Mouse (Mus musculus) ovary, postnatal 10 days (tissue): ENCODE data around the gene Bcar3.

Experiments
- DNase-seq: peaks from one replicate; pipeline ENCODE4 v3.0.0; 2022; ENCODE audit warnings: low spot score

Gene Bcar3

DNA sequence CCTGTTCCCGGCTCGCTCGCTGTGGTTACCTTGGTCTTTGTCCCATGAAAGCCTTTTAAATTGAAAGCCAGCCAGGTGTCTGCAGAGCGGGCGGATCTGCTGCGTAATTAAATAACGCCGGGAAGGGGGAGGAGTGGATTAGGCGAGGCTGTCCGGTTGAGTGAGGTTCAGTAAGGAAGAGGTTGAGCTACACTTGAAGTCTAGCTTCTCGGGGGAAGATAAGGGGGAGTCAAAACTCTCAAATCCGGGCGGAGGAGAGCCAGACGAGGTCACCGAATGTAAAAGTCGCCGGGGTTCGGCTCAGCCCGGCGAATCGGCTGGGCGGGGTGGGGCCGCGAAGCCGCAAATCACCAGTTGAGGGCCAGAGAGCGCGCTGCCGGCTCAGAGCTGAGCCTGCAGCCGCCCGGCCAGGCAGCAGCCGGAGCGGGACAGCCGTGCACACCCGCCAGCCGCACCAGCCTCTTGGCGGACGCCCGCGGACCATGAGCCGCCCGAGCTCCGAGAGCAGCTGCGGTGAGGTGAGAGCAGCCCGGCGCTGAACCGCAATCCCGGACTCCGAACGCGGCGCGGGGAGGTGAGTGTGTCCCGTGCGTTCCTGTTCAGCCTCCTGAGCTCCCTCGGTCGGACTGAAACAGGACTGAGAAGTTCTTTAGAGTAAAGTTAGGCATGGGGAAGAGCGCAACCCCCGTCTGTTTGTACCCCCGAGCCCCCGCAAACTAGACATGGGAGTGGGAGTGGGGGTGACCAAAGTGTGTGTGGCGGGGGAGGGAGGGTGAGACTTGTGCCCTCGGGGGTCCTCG is 125.9 kb downstream of the Bcar3 start:
- DNase-seq: peak; percentile 56

- no peak for DNase-seq
Measured at GRCm38 (mm10) chr3:122420410-122420774, 126.5 kb downstream of the Bcar3 start.

DNA sequence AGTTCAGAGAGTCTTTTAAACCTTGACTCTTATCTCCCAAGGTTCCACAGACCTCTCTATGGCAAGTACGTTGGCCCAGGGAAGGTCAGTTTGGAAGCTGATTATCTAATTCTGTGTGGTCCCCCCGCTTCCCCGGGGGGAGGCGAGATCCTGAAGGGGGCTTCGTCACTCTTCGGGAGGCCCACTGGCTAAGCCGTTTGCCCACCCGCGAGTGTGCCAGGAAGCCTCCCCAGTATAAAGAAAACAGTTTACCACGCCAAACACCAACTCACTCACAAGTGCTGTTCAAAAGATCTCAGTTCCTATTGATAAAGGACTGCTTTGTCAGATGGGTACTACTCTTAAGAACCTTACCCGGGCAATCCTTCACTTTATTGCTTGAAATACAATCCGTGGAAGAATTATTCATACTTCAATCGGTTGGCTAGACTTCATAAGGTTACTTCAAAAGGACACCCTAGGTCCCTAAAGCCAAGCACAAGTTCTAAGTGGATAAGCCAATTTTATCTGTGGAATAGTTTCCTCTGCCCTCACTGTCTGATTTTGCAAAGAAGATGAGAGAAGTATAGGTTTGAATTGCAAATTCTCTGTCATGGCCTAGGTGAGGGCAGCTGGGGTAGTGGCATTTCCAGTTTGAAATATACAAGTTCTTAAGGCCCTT is 127.2 kb downstream of the Bcar3 start:
- no peak for DNase-seq

- no peak for DNase-seq
Measured at GRCm38 (mm10) chr3:122421802-122422201, 127.9 kb downstream of the Bcar3 start.

DNA sequence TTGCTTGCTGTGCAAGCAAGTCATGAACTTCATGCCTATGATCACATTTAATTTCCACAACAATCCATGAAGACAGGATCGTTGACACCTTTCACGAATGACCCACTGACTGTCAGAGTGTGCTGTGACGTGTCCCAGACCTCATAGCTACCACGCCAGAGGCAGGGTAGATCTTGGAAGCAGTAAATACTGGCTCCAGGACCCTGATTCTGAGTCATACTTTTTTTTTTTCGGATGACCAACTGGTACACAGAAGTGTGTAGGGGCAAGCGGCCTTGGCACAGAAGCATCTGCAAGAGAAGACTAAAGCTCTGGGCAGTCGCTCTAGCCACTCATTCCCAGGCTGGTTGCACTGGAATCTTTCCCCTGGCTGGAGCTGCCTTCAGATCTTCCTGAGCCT is 128.3 kb downstream of the Bcar3 start:
- DNase-seq: no peak

DNA sequence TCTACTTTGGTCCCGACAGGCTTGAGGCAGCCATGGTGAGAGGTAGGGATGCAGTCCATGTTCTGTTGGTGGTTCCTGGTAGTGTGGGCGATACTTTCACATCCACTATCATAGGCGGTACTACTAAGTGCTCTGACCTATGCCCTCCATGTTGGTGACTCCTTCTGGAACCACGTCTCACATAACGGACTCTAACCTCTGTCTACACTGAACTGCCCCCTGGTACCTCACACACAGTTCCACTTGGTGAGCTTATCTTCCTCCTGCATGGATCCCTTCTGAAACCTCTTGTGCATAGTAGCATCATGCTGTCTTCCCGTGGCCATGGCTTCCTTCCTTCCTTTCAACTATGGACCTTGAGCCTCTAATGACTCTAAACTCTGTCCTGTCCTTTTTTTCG is 129.7 kb downstream of the Bcar3 start:
- DNase-seq: no peak

DNA sequence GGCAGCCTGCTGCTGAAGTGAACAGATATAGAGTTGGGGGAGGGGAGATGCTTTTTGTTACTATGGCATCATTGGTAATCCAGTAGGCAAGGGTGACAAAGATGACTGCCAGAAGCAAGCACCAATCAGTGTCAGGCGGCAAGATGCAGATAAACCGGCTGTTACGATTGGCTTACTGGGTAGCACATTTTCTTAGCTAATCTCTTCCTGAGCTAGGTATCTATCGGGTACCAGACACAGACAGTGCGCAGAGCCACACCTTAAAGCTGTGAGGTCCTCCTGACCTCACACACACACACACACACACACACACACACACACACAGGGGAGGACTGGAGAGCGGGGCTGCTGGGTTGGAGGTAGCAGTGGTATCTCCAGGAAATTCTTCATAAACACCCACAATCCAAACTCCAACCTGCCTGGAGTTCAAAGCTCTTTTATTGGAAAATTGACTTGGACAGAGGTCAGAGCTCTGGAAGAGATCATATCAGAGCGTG is 134.4 kb downstream of the Bcar3 start:
- DNase-seq: no peak

- no peak for DNase-seq
Measured at GRCm38 (mm10) chr3:122430780-122431497, 137.0 kb downstream of the Bcar3 start.

- DNase-seq: no peak
Measured at GRCm38 (mm10) chr3:122432811-122433406, 139.0 kb downstream of the Bcar3 start.

GRCm38 (mm10) chr3:122433975-122434626 is 140.2 kb downstream of the Bcar3 start:
- no peak for DNase-seq

- no peak for DNase-seq
Measured at GRCm38 (mm10) chr3:122434983-122435935, 141.3 kb downstream of the Bcar3 start.

DNA sequence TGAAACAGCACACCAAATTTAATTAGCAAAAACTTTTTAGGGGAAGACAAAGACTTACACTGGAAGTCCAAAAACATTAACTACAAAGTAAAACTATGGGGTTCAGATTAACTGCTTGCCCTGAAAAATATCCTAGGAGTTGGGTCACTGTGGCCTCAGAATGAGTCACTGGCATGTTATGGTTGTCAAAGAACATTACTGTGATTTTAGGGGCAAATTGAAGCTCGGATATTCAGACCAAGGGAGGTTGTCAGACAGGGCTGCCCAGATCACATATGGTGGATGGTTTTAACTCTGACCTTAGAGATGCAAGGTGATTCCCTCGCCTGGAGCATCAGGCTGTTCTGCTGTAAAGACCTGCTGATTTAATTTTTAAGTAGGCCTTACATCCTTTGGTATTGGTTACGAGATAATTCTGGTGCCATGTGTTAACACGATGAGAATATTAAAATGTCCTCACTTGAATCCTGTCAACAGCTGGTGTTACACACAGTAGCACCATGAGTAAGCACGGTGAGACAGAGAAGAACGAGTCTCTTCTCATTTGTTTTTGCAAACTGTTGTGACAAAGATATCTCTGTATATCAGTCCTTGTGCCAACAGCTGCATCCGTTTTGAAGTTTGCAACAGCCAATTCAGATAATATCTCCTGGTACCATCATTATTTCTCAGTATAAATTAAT is 144.3 kb downstream of the Bcar3 start:
- DNase-seq: no peak

GRCm38 (mm10) chr3:122445696-122446095 is 151.8 kb downstream of the Bcar3 start:
- no peak for DNase-seq

DNA sequence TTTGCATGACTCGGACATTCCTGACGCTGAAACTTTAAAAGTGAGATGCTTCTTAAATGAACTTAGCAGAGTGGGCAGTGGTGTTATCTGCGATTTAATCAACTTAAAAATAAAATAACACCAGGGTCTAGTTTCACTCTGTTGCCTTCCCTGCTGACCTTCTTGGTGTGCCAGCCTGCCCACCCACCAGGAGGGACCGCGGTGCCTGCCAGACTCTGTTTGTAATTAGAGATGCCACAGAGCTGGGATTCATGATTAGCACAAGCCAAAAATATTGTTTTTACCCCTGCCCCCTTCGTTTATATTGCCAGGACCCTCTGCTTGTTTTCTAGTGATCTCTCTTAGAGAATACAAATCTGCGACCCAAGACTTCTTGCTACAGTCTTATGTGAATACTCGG is 152.7 kb downstream of the Bcar3 start:
- no peak for DNase-seq

DNA sequence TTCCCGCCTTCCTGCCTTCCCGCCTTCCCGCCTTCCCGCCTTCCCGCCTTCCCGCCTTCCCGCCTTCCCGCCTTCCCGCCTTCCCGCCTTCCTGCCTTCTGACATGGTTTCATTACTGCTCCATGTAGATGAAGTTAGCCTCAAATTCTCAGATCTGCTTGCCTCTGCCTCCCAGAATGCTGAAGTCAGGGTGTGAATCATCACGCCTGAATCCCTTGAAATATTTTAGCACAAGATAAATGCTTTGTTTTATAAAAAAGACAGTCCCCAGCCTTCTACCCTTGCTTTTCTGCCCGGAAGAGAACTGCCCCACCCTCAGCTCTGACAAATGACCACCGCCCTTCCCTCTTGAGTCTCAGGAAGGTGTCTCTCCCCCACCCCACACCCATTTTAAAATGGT is 154.3 kb downstream of the Bcar3 start:
- DNase-seq: no peak

GRCm38 (mm10) chr3:122450041-122450440 is 156.1 kb downstream of the Bcar3 start:
- DNase-seq: no peak

- no peak for DNase-seq
Measured at GRCm38 (mm10) chr3:122453875-122454274, 159.9 kb downstream of the Bcar3 start.

DNA sequence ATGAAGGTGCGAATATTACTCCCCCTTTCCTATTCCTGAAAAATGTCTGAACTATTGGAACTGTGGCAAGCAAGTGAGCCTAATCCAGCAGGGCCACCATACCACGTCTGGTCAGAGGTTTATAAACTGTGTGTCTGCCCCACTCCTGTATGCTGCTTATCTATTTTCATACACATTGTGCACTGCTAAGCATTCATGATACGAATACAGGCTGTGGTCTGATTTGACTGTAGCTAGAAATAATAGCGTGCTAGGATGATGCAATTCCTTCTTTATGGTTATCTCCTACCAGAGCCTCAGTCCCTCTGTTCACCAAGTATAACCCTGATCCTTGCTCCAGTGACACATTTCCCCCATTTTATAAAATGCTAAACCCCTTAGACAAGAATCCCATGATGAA is 162.2 kb downstream of the Bcar3 start:
- DNase-seq: no peak

DNA sequence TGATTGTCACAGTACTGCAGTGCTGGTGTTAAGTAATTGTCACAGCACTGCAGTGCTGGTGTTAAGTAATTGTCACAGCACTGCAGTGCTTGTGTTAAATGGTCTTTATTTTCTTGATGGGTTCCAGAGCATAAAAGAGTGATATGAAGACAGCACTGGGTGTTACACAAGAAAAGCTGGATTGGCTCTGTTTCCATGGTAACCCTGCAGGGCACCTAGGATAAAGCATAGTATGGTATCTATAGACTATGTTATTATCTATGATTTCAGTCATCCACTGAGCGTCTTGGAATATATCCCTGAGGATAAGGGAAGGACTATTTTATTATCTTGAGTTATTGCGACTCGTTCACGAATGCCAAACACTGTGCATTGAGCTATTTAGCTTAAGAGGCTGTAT is 162.9 kb downstream of the Bcar3 start:
- DNase-seq: no peak

GRCm38 (mm10) chr3:122457723-122458122 is 163.8 kb downstream of the Bcar3 start:
- DNase-seq: no peak
